Mouse (Mus musculus) left cerebral cortex, adult 8-10 months (tissue): ENCODE measurements at regions not wholly inside any gene's neighbourhood (a gene's known extent, or its start where the extent isn't known, plus 50 kb on each side); places are given as distances from the start of the nearest gene placed in this dataset.

ENCODE experiments used
- DNase-seq, 2 experiments: peaks; one replicate each; pipeline ENCODE4 v3.0.0; 2022; ENCODE audit warnings: low spot score in 2 of 2

GRCm38 (mm10) chr15:6016637-6017049 lies 282.9 kb upstream of the Dab2 start:
- DNase-seq = no peak

GRCm38 (mm10) chr15:6025543-6025942 lies 274.0 kb upstream of the Dab2 start:
- no peak for DNase-seq

- DNase-seq = no peak
Measured at GRCm38 (mm10) chr15:6029214-6029613, 270.4 kb upstream of the Dab2 start.

GRCm38 (mm10) chr15:6030396-6030795 lies 269.2 kb upstream of the Dab2 start:
- DNase-seq = no peak

GRCm38 (mm10) chr15:6034156-6034555 lies 265.4 kb upstream of the Dab2 start:
- no peak for DNase-seq

- DNase-seq = no peak
Measured at GRCm38 (mm10) chr15:6044511-6045256, 254.9 kb upstream of the Dab2 start.

GRCm38 (mm10) chr15:6055703-6056102 lies 243.9 kb upstream of the Dab2 start:
- no peak for DNase-seq

- no peak for DNase-seq
Measured at GRCm38 (mm10) chr15:6056887-6057626, 242.5 kb upstream of the Dab2 start.

- DNase-seq = no peak
Measured at GRCm38 (mm10) chr15:6059361-6059760, 240.2 kb upstream of the Dab2 start.

GRCm38 (mm10) chr15:6059790-6060189 lies 239.8 kb upstream of the Dab2 start:
- DNase-seq = no peak

- DNase-seq = no peak
Measured at GRCm38 (mm10) chr15:6060649-6061048, 238.9 kb upstream of the Dab2 start.

- no peak for DNase-seq
Measured at GRCm38 (mm10) chr15:6065100-6065499, 234.5 kb upstream of the Dab2 start.

GRCm38 (mm10) chr15:6067380-6067779 lies 232.2 kb upstream of the Dab2 start:
- no peak for DNase-seq

- no peak for DNase-seq
Measured at GRCm38 (mm10) chr15:6068371-6068770, 231.2 kb upstream of the Dab2 start.

GRCm38 (mm10) chr15:6071873-6072272 lies 227.7 kb upstream of the Dab2 start:
- no peak for DNase-seq

GRCm38 (mm10) chr15:6072920-6073319 lies 226.7 kb upstream of the Dab2 start:
- DNase-seq = no peak

GRCm38 (mm10) chr15:6080714-6081635 lies 218.6 kb upstream of the Dab2 start:
- no peak for DNase-seq

- no peak for DNase-seq
Measured at GRCm38 (mm10) chr15:6087208-6087607, 212.4 kb upstream of the Dab2 start.

- no peak for DNase-seq
Measured at GRCm38 (mm10) chr15:6088498-6088897, 211.1 kb upstream of the Dab2 start.

- DNase-seq = no peak
Measured at GRCm38 (mm10) chr15:6129697-6130096, 169.9 kb upstream of the Dab2 start.

GRCm38 (mm10) chr15:6132216-6132615 lies 167.4 kb upstream of the Dab2 start:
- DNase-seq = peak in 1 of 2 experiments; percentile 6

GRCm38 (mm10) chr15:6145071-6145470 lies 154.5 kb upstream of the Dab2 start:
- no peak for DNase-seq
